Mouse (Mus musculus) stomach, embryonic 16.5 days (tissue): Measurements from ENCODE around the gene Fggy. TPM values are rescaled to one million over a fixed set of nuclear protein-coding genes. Genes with fewer than 3 reads are reported as not detected.

Experiments used
- ATAC-seq: fragments of 200-750 bp; cut with Nextera tagmentation; 2 replicates; pipeline ENCODE4 v1.8.0; 2017; ENCODE audit warnings: moderate number of reproducible peaks, moderate TSS enrichment; ENCODE audit not compliant: insufficient read depth, low FRiP score
- H3K27ac ChIP-seq: fragments of 300-500 bp; sonication (generic); 2 replicates; pipeline ENCODE4 v1.5.1; 2014; ENCODE audit warnings: low read length
- H3K27me3 ChIP-seq: fragments of 300-500 bp; sonication (generic); 2 replicates; pipeline ENCODE4 v1.6.1; 2014; ENCODE audit warnings: low read length, control low read depth, mixed read lengths; ENCODE audit not compliant: control insufficient read depth, insufficient read depth
- H3K36me3 ChIP-seq: fragments of 300-500 bp; sonication (generic); 2 replicates; pipeline ENCODE4 v1.6.1; 2014; ENCODE audit warnings: low read length; ENCODE audit not compliant: control insufficient read depth, insufficient read depth
- H3K4me1 ChIP-seq: fragments of 300-500 bp; sonication (generic); 2 replicates; pipeline ENCODE4 v1.6.1; 2014; ENCODE audit warnings: low read length, control low read depth, mixed read lengths; ENCODE audit not compliant: control insufficient read depth, insufficient read depth
- H3K4me2 ChIP-seq: fragments of 300-500 bp; sonication (generic); 2 replicates; pipeline ENCODE4 v1.6.1; 2014; ENCODE audit warnings: low read depth, low read length, mixed read lengths
- H3K4me3 ChIP-seq: fragments of 300-500 bp; sonication (generic); replicated peaks from 2 replicates; pipeline ENCODE4 v1.5.1; 2014; ENCODE audit warnings: mild to moderate bottlenecking, low read length
- H3K9ac ChIP-seq: fragments of 300-500 bp; sonication (generic); 2 replicates; pipeline ENCODE4 v1.6.1; 2014; ENCODE audit warnings: low read length
- H3K9me3 ChIP-seq: fragments of 300-500 bp; sonication (generic); replicated peaks from 2 replicates; pipeline ENCODE4 v1.6.1; 2016; ENCODE audit warnings: low read length, control low read depth; ENCODE audit not compliant: control insufficient read depth
- WGBS: fragments of 180-500 bp; shearing (Covaris S2); extraction: QIAGEN DNeasy Blood & Tissue Kit; methylation state at CpG from one replicate; pipeline ENCODE4 v1.1.7; 2014; 5-methylcytosine and 5-hydroxymethylcytosine counted together
- polyA plus RNA-seq: library from polyadenylated mRNA; unstranded; fragments of >200 nt; fragmentation: Nextera tagmentation; extraction: Ambion mirVana; gene quantifications from 2 replicates; pipeline ENCODE4 v1.2.1, GENCODE M21; 2015

Gene Fggy
- polyA plus RNA-seq, 1 experiment from 2014 or later: 11.7 TPM

DNA sequence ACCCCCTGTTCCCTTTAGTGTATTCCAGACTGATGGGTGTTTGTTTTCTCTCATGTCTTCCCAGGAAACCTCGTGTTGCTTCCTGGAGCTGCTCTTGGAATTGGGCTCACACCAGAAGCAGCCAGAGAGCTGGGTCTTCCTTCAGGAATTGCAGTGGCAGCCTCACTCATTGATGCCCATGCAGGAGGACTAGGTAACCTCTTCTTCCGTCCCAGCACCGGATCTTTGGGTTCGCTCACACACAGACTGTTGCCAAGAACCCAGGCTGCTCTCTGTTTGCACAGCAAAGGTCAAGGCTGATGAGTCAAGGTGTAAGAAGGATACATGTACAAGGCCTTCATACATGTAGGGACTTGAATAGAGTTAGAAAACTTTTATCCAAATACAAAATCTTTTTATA is 181.4 kb downstream of the Fggy start:
- no peak overlapping the region for H3K9ac ChIP-seq
- no peak for ATAC-seq
- WGBS: 44% methylated on average over 4 of the region's 4 CpGs
- H3K27me3 ChIP-seq: no peaks in the 10 kb centered on the region
- H3K4me1 ChIP-seq: peaks cover 28% of the 10 kb centered on the region
- H3K27ac ChIP-seq: peak overlapping the region; percentile 5; the same call in 1 of the 2 replicates
- H3K4me3 ChIP-seq: no peak overlapping the region
- no peaks in the 10 kb centered on the region for H3K36me3 ChIP-seq
- no peaks in the 10 kb centered on the region for H3K9me3 ChIP-seq
- H3K4me2 ChIP-seq: no peak overlapping the region

DNA sequence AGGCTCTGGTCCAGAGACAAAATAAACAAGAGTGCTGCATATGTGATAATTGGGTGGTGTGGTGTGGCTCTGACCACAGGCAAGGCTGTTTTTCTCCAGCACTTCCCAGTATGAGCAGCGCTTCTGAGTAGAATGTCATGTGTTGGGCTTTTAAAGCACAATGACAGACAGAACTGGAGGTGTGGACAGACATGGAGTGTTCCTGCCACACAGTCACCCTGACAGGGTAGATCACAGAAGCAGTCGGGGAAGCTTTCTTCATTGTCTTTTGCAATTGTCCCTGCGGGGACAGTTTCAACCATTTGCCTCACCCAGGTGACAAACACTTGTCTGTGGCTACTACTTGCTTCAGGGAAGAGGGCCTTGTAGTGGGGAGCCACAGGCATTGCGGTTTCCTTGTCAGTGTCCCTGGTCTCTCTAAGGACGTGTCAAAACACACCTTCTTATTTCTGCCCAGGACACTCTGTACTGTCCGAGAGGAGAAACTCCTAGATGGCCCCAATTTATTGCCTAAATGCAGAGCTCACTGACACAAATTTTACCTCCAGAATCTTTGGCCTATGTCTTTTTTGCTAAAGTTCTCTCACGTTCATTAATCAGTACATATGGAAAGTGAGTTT is 183.9 kb downstream of the Fggy start:
- Histone ChIP-seq H3K4me2 (no peak overlapping the region), H3K9ac (no peak overlapping the region), H3K4me3 (no peak overlapping the region), H3K27ac (no peak overlapping the region), H3K9me3 (no peaks in the 10 kb centered on the region), H3K27me3 (no peaks in the 10 kb centered on the region), H3K4me1 (peaks cover 23% of the 10 kb centered on the region; the same call in 1 of the 2 replicates), H3K36me3 (no peaks in the 10 kb centered on the region)
- 68% methylated on average over 7 of the region's 7 CpGs for WGBS
- ATAC-seq: no peak

DNA sequence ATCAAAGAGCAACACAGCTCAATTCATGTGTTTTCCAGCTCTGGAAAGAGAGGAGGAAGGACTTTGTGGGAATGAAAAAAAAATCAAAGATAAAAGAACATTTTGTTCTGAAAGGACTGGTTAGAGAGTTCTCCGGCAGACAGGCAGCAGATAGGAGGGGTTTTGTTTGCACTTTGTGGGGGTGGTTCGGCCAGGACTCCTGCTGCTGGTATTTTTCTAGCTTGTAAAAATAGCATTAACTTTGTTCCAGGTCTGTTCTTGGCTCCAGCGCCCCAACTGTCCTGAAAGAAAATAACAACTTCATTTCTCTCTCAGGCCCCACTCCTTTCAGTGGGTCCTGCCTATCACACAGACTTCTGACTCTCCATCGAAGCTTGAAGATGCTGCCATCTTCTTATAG is 185.7 kb downstream of the Fggy start:
- Histone ChIP-seq H3K9me3 (no peaks in the 10 kb centered on the region), H3K27ac (peak overlapping the region; percentile 46; the same call in 1 of the 2 replicates), H3K36me3 (no peaks in the 10 kb centered on the region), H3K4me2 (no peak overlapping the region), H3K4me1 (peaks cover 19% of the 10 kb centered on the region; the same call in 1 of the 2 replicates), H3K9ac (no peak overlapping the region), H3K4me3 (no peak overlapping the region), H3K27me3 (no peaks in the 10 kb centered on the region)
- WGBS: 40% methylated on average over 4 of the region's 4 CpGs
- peak; percentile 58; the same call in 1 of the 2 replicates for ATAC-seq

DNA sequence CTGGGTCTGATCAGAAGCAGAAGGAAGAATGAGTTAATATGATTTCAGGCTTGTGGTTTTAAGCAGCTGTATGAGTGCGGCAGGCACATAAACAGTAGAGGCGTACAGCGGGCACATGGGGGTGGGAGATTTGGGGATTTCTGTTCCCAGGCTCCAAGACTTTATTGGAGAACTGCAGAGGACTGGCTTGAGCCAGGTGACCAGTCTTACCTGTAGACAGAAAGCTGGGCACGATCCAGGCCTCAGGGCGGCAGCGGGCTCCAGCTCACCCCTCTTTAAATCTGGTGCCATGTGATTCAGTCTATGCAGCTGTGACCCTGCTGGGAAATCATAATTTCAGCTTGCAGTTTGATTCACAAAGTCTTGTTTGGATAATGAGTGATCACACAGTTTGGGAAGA is 189.6 kb downstream of the Fggy start:
- Histone ChIP-seq H3K9me3 (no peaks in the 10 kb centered on the region), H3K27ac (no peak overlapping the region), H3K9ac (no peak overlapping the region), H3K4me3 (no peak overlapping the region), H3K36me3 (no peaks in the 10 kb centered on the region), H3K27me3 (no peaks in the 10 kb centered on the region), H3K4me1 (0 out of 2 replicates have a peak, but pooled peaks cover 7% of the 10 kb centered on the region), H3K4me2 (no peak overlapping the region)
- no peak for ATAC-seq
- 81% methylated on average over 6 of the region's 6 CpGs for WGBS

DNA sequence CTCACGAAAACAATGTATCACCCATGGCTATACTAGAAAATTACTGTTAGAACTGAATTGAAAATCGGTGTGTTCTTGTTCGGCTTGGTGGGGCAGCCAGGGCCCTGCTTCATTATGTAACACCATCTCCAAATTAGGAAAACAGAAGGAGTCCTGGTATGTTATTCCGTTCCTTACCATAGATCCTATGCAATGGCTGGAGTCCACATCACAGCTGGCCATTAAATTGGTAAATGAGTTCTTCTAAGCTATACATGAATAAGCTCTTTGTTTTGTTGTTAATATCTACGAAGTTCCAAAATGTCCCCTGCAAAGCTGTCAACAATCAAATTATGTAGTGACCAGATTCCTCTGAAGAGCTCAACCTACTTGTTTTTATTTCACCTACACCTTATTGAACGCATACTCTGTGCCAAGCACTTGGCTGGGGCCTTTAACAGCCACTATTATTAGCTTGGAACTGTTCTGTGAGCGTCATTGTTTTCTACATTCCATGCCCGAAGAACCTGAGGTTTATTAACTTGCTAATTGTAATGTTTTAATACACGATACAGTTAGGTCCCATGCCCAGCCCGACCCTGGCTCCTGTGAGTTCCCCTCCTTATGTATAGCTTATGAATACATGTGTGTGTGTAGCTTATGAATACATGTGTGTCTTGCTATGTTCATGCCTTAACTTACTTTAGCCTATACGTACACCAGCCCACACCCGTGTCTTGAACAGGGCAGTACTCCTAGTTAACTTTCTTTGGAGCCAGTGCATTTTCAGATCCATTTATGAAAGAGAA is 190.3 kb downstream of the Fggy start:
- H3K4me1 ChIP-seq: 0 out of 2 replicates have a peak, but pooled peaks cover 5% of the 10 kb centered on the region
- no peak overlapping the region for H3K9ac ChIP-seq
- H3K9me3 ChIP-seq: no peaks in the 10 kb centered on the region
- H3K27ac ChIP-seq: no peak overlapping the region
- no peaks in the 10 kb centered on the region for H3K36me3 ChIP-seq
- no peak overlapping the region for H3K4me3 ChIP-seq
- no peak for ATAC-seq
- no peaks in the 10 kb centered on the region for H3K27me3 ChIP-seq
- WGBS: 81% methylated on average over 12 of the region's 12 CpGs
- H3K4me2 ChIP-seq: no peak overlapping the region

DNA sequence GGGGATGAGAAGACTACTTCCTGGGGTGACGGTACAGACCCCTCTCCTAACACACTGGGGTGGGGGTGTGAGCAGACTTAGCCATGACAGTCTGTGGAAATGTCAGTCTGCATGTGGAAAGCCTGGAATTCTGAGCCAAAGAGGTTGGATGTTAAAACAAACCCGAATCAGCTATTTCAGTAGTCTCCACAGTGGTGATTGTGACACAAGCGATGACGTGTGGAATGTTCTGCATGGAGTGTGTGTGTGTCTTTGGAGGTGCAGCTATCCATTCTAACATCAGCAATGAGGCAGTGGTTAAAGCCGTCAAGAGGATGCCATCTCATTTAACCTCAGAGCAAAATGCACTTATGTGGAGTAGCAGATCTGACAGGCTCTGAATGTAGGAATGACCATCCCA is 192.9 kb downstream of the Fggy start:
- ATAC-seq: no peak
- H3K4me1 ChIP-seq: no peaks in the 10 kb centered on the region
- H3K36me3 ChIP-seq: no peaks in the 10 kb centered on the region
- no peak overlapping the region for H3K27ac ChIP-seq
- H3K4me2 ChIP-seq: no peak overlapping the region
- no peaks in the 10 kb centered on the region for H3K9me3 ChIP-seq
- H3K27me3 ChIP-seq: no peaks in the 10 kb centered on the region
- 87% methylated on average over 5 of the region's 5 CpGs for WGBS
- H3K9ac ChIP-seq: no peak overlapping the region
- H3K4me3 ChIP-seq: no peak overlapping the region

DNA sequence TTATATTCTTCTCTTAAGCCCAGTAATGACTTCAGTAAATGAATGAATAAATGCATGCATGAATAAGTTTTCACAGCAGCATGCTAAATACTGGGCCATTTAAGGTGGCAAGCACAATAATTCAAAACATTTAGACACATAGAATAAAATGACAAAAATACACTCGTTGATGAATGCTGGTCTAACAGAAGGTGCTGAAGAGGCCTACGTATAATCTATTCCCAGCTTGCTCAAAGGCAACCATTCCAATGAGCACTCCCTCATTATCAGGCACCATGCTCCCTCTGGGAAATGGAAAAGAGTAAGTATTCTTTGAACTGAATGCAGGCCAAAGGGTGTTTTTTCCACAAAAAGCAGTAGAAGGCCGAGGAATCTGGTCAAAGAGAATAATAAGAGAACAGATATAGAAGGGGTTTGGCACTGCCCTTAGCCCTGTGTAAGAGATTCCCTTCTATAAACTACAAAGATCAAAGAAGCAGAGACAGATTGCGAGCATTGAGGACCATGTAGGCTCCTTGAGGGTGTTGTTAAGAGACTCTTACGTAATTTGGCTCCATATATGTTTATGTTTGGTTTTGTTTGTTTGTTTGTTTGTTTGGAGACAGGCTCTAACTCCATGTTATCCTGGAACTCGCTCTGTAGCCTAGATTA is 195.4 kb downstream of the Fggy start:
- ATAC-seq: no peak
- H3K36me3 ChIP-seq: no peaks in the 10 kb centered on the region
- WGBS: 70% methylated on average over 6 of the region's 6 CpGs

DNA sequence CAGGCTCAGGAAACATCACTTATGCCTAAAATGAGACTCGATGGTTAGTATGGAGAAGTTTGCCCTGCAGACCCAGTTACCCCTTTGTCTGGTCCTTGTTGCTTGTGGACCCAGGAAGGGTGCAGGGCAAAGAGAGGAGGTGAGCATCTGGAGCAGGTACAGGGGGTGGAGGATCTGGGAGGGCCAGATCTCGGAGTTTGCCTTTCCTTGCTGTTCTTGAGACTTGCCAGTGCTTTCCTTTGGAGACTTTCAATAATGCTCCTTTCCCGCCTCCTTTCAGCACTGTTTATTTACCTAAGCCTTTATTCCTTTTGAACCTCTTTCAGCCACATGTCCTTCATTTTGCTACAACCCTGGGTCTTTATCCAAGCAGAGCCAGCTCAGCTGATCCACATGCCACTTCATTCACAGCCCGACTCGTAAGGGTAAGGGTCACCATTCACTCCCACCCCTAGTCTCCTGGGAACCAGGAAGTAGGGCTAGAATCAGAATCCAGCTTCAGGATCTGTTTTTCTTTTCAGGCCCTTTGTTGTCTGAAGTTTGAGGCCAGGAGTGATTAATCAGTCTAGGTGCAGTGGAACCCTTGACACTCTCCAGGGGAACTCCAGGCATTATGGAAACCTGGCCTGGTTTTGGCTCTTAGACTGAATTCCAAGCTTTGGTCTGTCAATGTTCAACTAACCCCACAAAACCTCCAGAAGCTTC is 201.9 kb downstream of the Fggy start:
- Histone ChIP-seq H3K9ac (no peak overlapping the region), H3K4me2 (no peak overlapping the region), H3K36me3 (no peaks in the 10 kb centered on the region), H3K27me3 (no peaks in the 10 kb centered on the region), H3K9me3 (no peaks in the 10 kb centered on the region), H3K27ac (peak overlapping the region; percentile 51; the same call in 1 of the 2 replicates), H3K4me1 (no peaks in the 10 kb centered on the region; the same call in 1 of the 2 replicates), H3K4me3 (no peak overlapping the region)
- WGBS: 45% methylated on average over 5 of the region's 5 CpGs
- peak; percentile 62; the same call in 1 of the 2 replicates for ATAC-seq

More for the DNA sequence above, 195.4 kb downstream of the Fggy start:
- no peaks in the 10 kb centered on the region for H3K27me3 ChIP-seq
- no peaks in the 10 kb centered on the region for H3K9me3 ChIP-seq
- H3K4me1 ChIP-seq: no peaks in the 10 kb centered on the region
- no peak overlapping the region for H3K4me2 ChIP-seq
- no peak overlapping the region for H3K9ac ChIP-seq
- no peak overlapping the region for H3K27ac ChIP-seq
- H3K4me3 ChIP-seq: no peak overlapping the region
